Mouse (Mus musculus) neural tube, embryonic 12.5 days (tissue): Measurements from ENCODE around the gene Sos1. TPM values are rescaled to one million over a fixed set of nuclear protein-coding genes. Genes with fewer than 3 reads are reported as not detected.

Experiments
- ATAC-seq: fragments of 200-750 bp; cut with Nextera tagmentation; 2 replicates; pipeline ENCODE4 v1.8.0; 2017; ENCODE audit warnings: low read depth, mild to moderate bottlenecking, moderate TSS enrichment, moderate library complexity; ENCODE audit not compliant: low FRiP score
- H3K27ac ChIP-seq: fragments of 300-500 bp; sonication (generic); 2 replicates; pipeline ENCODE4 v1.5.1; 2016
- H3K27me3 ChIP-seq: fragments of 300-500 bp; sonication (generic); replicated peaks from 2 replicates; pipeline ENCODE4 v1.6.1; 2016; ENCODE audit warnings: mild to moderate bottlenecking
- H3K36me3 ChIP-seq: fragments of 300-500 bp; sonication (generic); 2 replicates; pipeline ENCODE4 v1.6.1; 2016; ENCODE audit warnings: mild to moderate bottlenecking
- H3K4me1 ChIP-seq: fragments of 300-500 bp; sonication (generic); 2 replicates; pipeline ENCODE4 v1.6.1; 2016
- H3K4me2 ChIP-seq: fragments of 300-500 bp; sonication (generic); replicated peaks from 2 replicates; pipeline ENCODE4 v1.6.1; 2016; ENCODE audit warnings: mild to moderate bottlenecking
- H3K4me3 ChIP-seq: fragments of 300-500 bp; sonication (generic); 2 replicates; pipeline ENCODE4 v1.5.1; 2016
- H3K9ac ChIP-seq: fragments of 300-500 bp; sonication (generic); 2 replicates; pipeline ENCODE4 v1.6.1; 2016; ENCODE audit warnings: mild to moderate bottlenecking
- H3K9me3 ChIP-seq: fragments of 300-500 bp; sonication (generic); 2 replicates; pipeline ENCODE4 v1.6.1; 2016; ENCODE audit warnings: mild to moderate bottlenecking
- WGBS: fragments of 180-500 bp; shearing (Covaris S2); methylation state at CpG from one replicate; pipeline ENCODE4 v1.1.7; 2016; 5-methylcytosine and 5-hydroxymethylcytosine counted together
- polyA plus RNA-seq: library from polyadenylated mRNA; unstranded; fragments of >200 nt; fragmentation: Nextera tagmentation; extraction: Ambion mirVana; gene quantifications from 2 replicates; pipeline ENCODE4 v1.2.1, GENCODE M21; 2016

Gene Sos1
- 7.8 and 8.5 TPM in 2 replicates for polyA plus RNA-seq

- H3K4me1 ChIP-seq: peaks cover 17% of the 10 kb centered on the region; the same call in 1 of the 2 replicates
- H3K4me3 ChIP-seq: peak within 1 kb of the TSS; percentile 97
- ATAC-seq: peak; percentile 81
- H3K9me3 ChIP-seq: no peaks in the 10 kb centered on the region
- H3K36me3 ChIP-seq: no peaks in the 10 kb centered on the region
- H3K9ac ChIP-seq: peak within 1 kb of the TSS; percentile 98
- peak within 1 kb of the TSS; percentile 71 for H3K4me2 ChIP-seq
- under 1% methylated on average over 85 of the region's 90 CpGs for WGBS
- no peaks in the 10 kb centered on the region for H3K27me3 ChIP-seq
- peak within 1 kb of the TSS; percentile 92 for H3K27ac ChIP-seq
Measured at GRCm38 (mm10) chr17:80480031-80480854, at the start of gene Sos1. TSS of gene Sos1 (minus strand) at chr17:80480453.

GRCm38 (mm10) chr17:80523231-80523630, 43.0 kb upstream of the Sos1 start:
- Histone ChIP-seq H3K27ac (no peak overlapping the region), H3K9me3 (no peaks in the 10 kb centered on the region), H3K4me3 (no peak overlapping the region), H3K9ac (no peak overlapping the region), H3K27me3 (no peaks in the 10 kb centered on the region), H3K36me3 (no peaks in the 10 kb centered on the region), H3K4me1 (no peaks in the 10 kb centered on the region), H3K4me2 (no peak overlapping the region)
- ATAC-seq: no peak
- 86% methylated on average over 3 of the region's 3 CpGs for WGBS

GRCm38 (mm10) chr17:80522229-80522556, 41.9 kb upstream of the Sos1 start:
- no peak overlapping the region for H3K4me3 ChIP-seq
- WGBS: 79% methylated on average over 7 of the region's 7 CpGs

GRCm38 (mm10) chr17:80521521-80522228, 41.4 kb upstream of the Sos1 start:
- Histone ChIP-seq H3K4me1 (no peaks in the 10 kb centered on the region), H3K4me3 (no peak overlapping the region), H3K36me3 (no peaks in the 10 kb centered on the region), H3K4me2 (no peak overlapping the region), H3K27ac (no peak overlapping the region), H3K9me3 (no peaks in the 10 kb centered on the region), H3K27me3 (no peaks in the 10 kb centered on the region), H3K9ac (no peak overlapping the region)
- no peak for ATAC-seq
- WGBS: 77% methylated on average over 4 of the region's 4 CpGs

More at GRCm38 (mm10) chr17:80522229-80522556, 41.9 kb upstream of the Sos1 start:
- Histone ChIP-seq H3K9ac (no peak overlapping the region), H3K36me3 (no peaks in the 10 kb centered on the region), H3K4me1 (no peaks in the 10 kb centered on the region), H3K27me3 (no peaks in the 10 kb centered on the region), H3K9me3 (no peaks in the 10 kb centered on the region), H3K4me2 (no peak overlapping the region), H3K27ac (no peak overlapping the region)
- ATAC-seq: no peak

DNA sequence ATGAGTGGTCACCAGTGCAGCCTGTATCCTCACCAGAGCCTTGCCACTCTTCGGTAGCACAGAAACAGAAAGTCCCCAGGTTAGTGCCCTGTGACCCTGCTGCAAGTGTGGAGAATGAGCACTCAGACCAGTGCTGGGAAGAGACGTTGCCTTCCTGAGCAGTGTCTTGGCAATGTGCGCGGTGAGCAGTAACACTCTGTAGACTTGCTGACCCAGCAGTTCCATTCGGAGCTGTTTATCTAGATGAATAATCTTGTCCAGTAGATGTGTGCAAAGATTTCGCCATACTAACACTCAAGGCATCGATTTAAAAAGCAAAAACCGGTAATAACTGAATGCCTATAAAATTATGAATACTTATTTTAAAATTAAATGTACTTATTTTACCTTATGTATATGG, 40.3 kb upstream of the Sos1 start:
- Histone ChIP-seq H3K4me2 (no peak overlapping the region), H3K4me1 (no peaks in the 10 kb centered on the region), H3K9ac (no peak overlapping the region), H3K4me3 (no peak overlapping the region), H3K36me3 (no peaks in the 10 kb centered on the region), H3K9me3 (no peaks in the 10 kb centered on the region), H3K27me3 (no peaks in the 10 kb centered on the region), H3K27ac (no peak overlapping the region)
- no peak for ATAC-seq
- WGBS: 86% methylated on average over 8 of the region's 8 CpGs

- 95% methylated on average over 12 of the region's 12 CpGs for WGBS
- Histone ChIP-seq H3K27ac (no peak overlapping the region), H3K27me3 (no peaks in the 10 kb centered on the region), H3K36me3 (no peaks in the 10 kb centered on the region), H3K9me3 (no peaks in the 10 kb centered on the region), H3K4me1 (no peaks in the 10 kb centered on the region), H3K4me2 (no peak overlapping the region), H3K9ac (no peak overlapping the region), H3K4me3 (no peak overlapping the region)
- no peak for ATAC-seq
Measured at GRCm38 (mm10) chr17:80518811-80519210, 38.6 kb upstream of the Sos1 start.

DNA sequence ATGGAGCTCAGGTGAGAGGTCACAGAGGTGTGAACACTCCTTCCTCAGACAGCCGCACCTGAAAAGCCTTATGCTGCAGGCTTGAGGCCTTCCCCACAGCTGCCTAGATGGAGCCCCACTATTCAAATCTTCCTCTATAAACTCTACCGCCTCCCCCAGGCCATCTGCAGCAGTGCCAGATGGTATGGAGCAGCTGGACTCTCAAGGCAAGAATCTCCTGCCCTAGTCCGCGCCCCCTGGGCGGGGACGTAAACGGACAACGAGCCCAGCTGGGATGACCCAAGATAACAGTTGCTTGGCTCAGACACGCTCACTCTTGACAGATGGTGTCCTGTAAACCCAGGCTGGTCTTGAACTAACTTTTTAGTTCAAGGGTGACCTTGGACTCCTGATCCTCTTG, 37.0 kb upstream of the Sos1 start:
- Histone ChIP-seq H3K36me3 (no peaks in the 10 kb centered on the region), H3K9ac (no peak overlapping the region), H3K4me3 (no peak overlapping the region), H3K27me3 (no peaks in the 10 kb centered on the region), H3K9me3 (no peaks in the 10 kb centered on the region), H3K4me1 (no peaks in the 10 kb centered on the region), H3K27ac (no peak overlapping the region), H3K4me2 (no peak overlapping the region)
- 65% methylated on average over 9 of the region's 9 CpGs for WGBS
- ATAC-seq: no peak

DNA sequence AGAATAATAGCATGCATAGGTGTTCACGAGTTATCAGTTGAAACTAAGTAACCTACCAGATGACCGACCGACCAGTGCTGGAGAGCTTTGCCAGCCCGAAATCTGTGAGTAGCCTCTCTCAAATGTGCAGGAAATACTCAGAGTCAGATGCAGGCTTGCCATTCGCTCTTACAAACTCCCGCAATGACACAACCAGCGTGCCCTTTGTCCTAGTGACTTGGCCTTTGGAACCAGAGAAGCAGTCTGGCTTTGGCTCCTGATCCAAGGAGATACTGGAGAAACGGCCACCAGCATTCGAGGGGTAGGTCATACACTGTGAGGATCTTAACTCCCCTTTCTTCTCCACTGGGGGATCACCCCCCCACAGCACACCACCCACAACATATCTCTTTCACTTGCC, 35.7 kb upstream of the Sos1 start:
- no peak overlapping the region for H3K4me3 ChIP-seq
- no peak overlapping the region for H3K27ac ChIP-seq
- no peaks in the 10 kb centered on the region for H3K36me3 ChIP-seq
- no peak for ATAC-seq
- no peak overlapping the region for H3K4me2 ChIP-seq
- no peak overlapping the region for H3K9ac ChIP-seq
- WGBS: 92% methylated on average over 9 of the region's 9 CpGs
- no peaks in the 10 kb centered on the region for H3K27me3 ChIP-seq
- H3K9me3 ChIP-seq: no peaks in the 10 kb centered on the region
- H3K4me1 ChIP-seq: no peaks in the 10 kb centered on the region

DNA sequence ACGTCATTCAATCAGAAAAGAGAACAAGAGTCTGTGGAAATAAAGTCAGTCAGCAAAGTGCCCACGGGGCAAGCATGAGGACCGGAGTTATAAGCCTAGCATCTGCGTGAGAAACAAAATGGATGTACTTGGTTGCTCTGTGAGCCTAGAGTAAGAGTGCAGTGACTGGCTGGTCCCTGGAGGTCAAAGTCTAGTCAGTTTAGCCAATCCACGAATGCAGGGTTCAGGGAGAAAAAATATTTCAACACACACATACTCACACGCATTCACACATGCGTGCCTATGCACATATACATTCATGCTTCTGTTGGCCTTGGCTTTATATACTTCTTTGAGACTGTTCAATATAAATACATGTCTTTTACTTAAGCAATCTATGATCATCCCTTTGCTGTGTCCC, 35.3 kb upstream of the Sos1 start:
- Histone ChIP-seq H3K4me3 (no peak overlapping the region), H3K4me2 (no peak overlapping the region), H3K9me3 (no peaks in the 10 kb centered on the region), H3K27me3 (no peaks in the 10 kb centered on the region), H3K9ac (no peak overlapping the region), H3K27ac (no peak overlapping the region), H3K4me1 (no peaks in the 10 kb centered on the region), H3K36me3 (no peaks in the 10 kb centered on the region)
- no peak for ATAC-seq
- 93% methylated on average over 7 of the region's 7 CpGs for WGBS

- no peaks in the 10 kb centered on the region for H3K9me3 ChIP-seq
- no peaks in the 10 kb centered on the region for H3K27me3 ChIP-seq
- H3K4me2 ChIP-seq: no peak overlapping the region
- 84% methylated on average over 8 of the region's 8 CpGs for WGBS
- H3K4me3 ChIP-seq: no peak overlapping the region
- H3K4me1 ChIP-seq: no peaks in the 10 kb centered on the region
- H3K36me3 ChIP-seq: no peaks in the 10 kb centered on the region
- no peak overlapping the region for H3K9ac ChIP-seq
- no peak overlapping the region for H3K27ac ChIP-seq
- no peak for ATAC-seq
Measured at GRCm38 (mm10) chr17:80513766-80514165, 33.5 kb upstream of the Sos1 start.

GRCm38 (mm10) chr17:80510459-80510855, 30.2 kb upstream of the Sos1 start:
- H3K36me3 ChIP-seq: no peaks in the 10 kb centered on the region
- H3K9me3 ChIP-seq: no peaks in the 10 kb centered on the region
- no peaks in the 10 kb centered on the region for H3K27me3 ChIP-seq
- H3K27ac ChIP-seq: no peak overlapping the region
- no peaks in the 10 kb centered on the region for H3K4me1 ChIP-seq
- H3K4me3 ChIP-seq: no peak overlapping the region
- 84% methylated on average over 3 of the region's 3 CpGs for WGBS
- no peak overlapping the region for H3K9ac ChIP-seq
- no peak overlapping the region for H3K4me2 ChIP-seq
- ATAC-seq: no peak

DNA sequence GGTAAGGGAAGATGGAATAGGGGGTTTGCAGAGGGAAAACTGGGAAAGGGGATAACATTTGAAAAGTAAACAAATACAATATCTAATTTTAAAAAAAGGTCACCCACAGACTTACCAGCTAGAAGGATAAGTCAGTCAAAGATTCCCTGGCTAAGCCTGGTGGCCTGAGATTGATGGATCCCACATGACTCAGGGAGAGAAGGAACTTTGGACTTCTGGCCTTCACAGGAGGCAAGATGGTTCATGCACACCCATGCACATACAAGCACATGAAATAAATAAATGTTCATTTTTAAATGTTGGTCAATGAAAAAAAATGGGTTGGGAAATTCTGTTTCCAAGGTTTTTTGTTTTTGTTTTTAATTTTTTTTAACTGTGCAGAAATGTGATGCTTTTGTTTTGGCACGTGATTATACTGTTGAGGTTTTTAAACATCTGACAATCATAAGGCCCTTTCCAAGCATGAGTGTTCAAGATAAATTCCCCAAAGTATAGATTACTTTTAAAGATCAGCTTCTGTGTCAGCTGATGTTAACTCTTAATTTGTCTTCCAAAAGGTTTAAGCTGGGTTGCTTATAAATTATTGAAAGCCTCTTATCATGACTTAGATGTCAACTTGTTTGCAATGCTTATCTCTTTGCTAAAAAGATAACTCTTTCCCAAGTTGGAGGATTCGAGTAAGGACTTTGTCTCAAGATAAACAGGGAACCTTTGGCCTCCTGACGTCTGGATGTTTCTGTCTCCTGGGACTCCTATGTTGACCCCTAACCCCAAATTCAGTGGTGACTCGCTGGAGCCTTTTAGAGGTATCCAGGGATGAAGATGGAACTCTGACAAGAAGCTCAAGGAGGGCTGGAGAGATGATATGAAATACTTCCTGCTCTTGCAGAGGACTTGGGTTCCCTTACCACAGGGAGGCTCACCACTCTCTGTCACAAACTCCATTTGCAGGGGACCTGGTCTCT, 29.5 kb upstream of the Sos1 start:
- no peak overlapping the region for H3K9ac ChIP-seq
- no peak for ATAC-seq
- H3K36me3 ChIP-seq: no peaks in the 10 kb centered on the region
- no peak overlapping the region for H3K4me2 ChIP-seq
- H3K27me3 ChIP-seq: no peaks in the 10 kb centered on the region
- WGBS: 68% methylated on average over 4 of the region's 4 CpGs
- H3K4me1 ChIP-seq: no peaks in the 10 kb centered on the region
- no peaks in the 10 kb centered on the region for H3K9me3 ChIP-seq
- no peak overlapping the region for H3K27ac ChIP-seq
- H3K4me3 ChIP-seq: no peak overlapping the region
